Mouse (Mus musculus) myocyte (in vitro differentiated cells): ENCODE measurements around the gene Slc24a3.

Source experiments
- CEBPB ChIP-seq: IDR thresholded peaks from 2 replicates; pipeline ENCODE4 v1.6.1; 2011; ENCODE audit warnings: mild to moderate bottlenecking, moderate library complexity; ENCODE audit not compliant: poor library complexity, insufficient read depth, severe bottlenecking
- E2F4 ChIP-seq: IDR thresholded peaks from one replicate; pipeline ENCODE4 v1.6.1; 2011; ENCODE audit warnings: mild to moderate bottlenecking, control low read depth, moderate library complexity; ENCODE audit not compliant: insufficient read depth
- MAX ChIP-seq: IDR thresholded peaks from one replicate; pipeline ENCODE4 v1.6.1; 2011; ENCODE audit warnings: low read depth, mild to moderate bottlenecking, control low read depth
- POLR2A ChIP-seq: IDR thresholded peaks from one replicate; pipeline ENCODE4 v1.6.1; 2011; ENCODE audit warnings: low read depth, mild to moderate bottlenecking, control low read depth, moderate library complexity; ENCODE audit not compliant: insufficient read length
- POLR2AphosphoS2 ChIP-seq: IDR thresholded peaks from one replicate; pipeline ENCODE4 v1.6.1; 2011; ENCODE audit warnings: low read depth, control low read depth; ENCODE audit not compliant: insufficient read length
- REST ChIP-seq: IDR thresholded peaks from one replicate; pipeline ENCODE4 v1.6.1; 2011; ENCODE audit warnings: mild to moderate bottlenecking, control low read depth, moderate library complexity; ENCODE audit not compliant: insufficient read depth, insufficient read length
- TCF3 ChIP-seq: IDR thresholded peaks from one replicate; pipeline ENCODE4 v1.6.1; 2011; ENCODE audit warnings: low read depth, control low read depth; ENCODE audit not compliant: insufficient read length
- USF1 ChIP-seq: IDR thresholded peaks from one replicate; pipeline ENCODE4 v1.6.1; 2011; ENCODE audit warnings: low read depth, mild to moderate bottlenecking, control low read depth, moderate library complexity

- TF ChIP-seq POLR2AphosphoS2 (no peak), USF1 (no peak), POLR2A (no peak), E2F4 (no peak), REST (no peak), MAX (no peak), TCF3 (no peak), CEBPB (no peak)
Measured at GRCm38 (mm10) chr2:145656716-145657115, 489.2 kb downstream of the Slc24a3 start.
